Mouse (Mus musculus) mammary gland, adult 2 months (tissue): Measurements from ENCODE around the gene Pkdcc. TPM values are rescaled to one million over a fixed set of nuclear protein-coding genes. Genes with fewer than 3 reads are reported as not detected.

Source experiments
- polyA plus RNA-seq: library from polyadenylated mRNA; depleted of rRNA; stranded (reverse); fragments of >200 nt; gene quantifications from 2 replicates; pipeline ENCODE4 v1.2.3, GENCODE M21; 2012; ENCODE audit warnings: low replicate concordance; rRNA removed

The Pkdcc gene
- polyA plus RNA-seq, result 57.5 and 71.9 TPM in 2 replicates

DNA sequence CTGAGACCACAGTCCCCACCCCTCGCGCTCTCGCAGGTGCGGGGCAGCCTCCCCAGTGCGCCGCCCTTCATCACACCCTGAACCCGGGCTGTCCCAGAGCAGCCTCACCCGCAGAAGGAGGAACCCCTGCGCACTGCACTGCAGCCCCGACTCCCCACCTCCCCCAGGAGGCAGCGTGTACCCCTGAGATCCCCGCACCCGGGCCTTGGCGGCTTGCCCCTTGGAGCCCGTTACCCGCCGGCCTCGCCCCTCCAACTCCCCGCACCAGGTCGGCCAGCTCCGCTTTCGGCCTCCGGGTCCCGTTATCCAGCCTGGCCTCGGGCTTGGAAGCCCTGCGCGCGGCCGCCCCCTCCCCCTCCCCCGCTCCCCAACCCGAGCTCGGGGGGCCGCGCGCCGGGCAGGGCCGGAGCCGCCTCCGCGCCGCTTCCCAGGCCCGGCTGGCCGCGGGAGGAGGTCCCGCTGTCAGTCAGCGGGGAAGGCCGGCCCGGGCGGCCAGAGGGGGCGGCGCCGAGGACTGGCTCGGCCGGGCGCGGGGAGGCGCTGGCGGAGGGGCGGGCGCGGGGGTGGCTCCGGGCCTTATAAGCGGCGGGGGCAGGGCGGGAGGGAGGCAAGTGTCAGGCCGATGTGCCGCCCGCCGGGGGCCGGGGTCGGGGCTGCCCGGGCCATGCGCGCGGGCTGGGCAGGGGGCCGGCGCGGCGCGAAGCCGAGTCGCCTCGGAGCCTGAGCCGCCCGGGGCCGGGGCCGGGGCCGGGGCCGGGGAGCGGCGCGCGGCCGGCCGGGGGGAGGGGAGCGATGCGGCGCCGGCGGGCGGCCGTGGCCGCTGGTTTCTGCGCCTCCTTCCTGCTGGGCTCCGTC, at the start of gene Pkdcc:
Gene Pkdcc, plus strand, starts transcription at position 619 of the 855 bp plus-strand sequence.

Other genes starting within 250 kb of the Pkdcc start
- gene Eml4, start 135.6 kb downstream of the Pkdcc start, polyA plus RNA-seq, result 9.5 and 11.6 TPM in 2 replicates